Mouse (Mus musculus) cortical plate, adult 2 months (tissue): Measurements from ENCODE around the gene Atf5.

Experiments
- CTCF ChIP-seq: fragments of 200-500 bp; IDR thresholded peaks from 2 replicates; pipeline ENCODE4 v1.5.1; 2011; ENCODE audit warnings: mild to moderate bottlenecking, control low read depth, low read length; ENCODE audit not compliant: insufficient read depth; ENCODE audit errors: extremely low read depth
- POLR2A ChIP-seq: fragments of 200-500 bp; IDR thresholded peaks from 2 replicates; pipeline ENCODE4 v1.6.1; 2011; ENCODE audit warnings: mild to moderate bottlenecking, low read length, control low read depth; ENCODE audit not compliant: insufficient read depth; ENCODE audit errors: extremely low read depth

GRCm38 (mm10) chr7:44838073-44838472 lies 21.6 kb upstream of the Atf5 start:
- no peak for TF ChIP-seq CTCF
- TF ChIP-seq POLR2A: no peak
